In the genomic region with DNA sequence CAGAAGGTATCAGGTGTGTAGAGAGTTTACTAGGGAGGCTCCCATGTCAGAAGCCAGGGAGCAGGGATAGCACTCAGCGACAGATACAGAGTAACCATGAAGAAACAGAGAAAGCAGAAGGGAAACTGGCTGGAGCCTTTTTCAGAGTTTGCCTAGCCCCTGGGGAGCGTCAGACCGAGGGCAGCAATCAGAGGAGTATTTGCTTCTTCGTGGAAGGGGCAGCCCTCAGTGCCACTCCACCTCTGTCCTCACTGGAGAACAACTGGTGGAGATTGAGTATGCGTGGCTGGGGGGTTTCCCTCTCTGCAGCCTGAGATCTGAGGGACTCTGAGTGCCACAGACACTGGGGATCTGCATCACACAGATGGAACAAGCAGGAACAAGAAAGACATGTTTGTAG, we compare ENCODE assay signal across 24 mouse cellular contexts. TPM values are rescaled to one million over a fixed set of nuclear protein-coding genes. Genes with fewer than 3 reads are reported as not detected.
"Had no signal": no experiment of that assay in that cellular context is flagged by ENCODE, and none has a peak within 500 bp of the region (broad histone marks: within the 10 kb centered on the region; RNA-seq: fewer than 3 reads in every experiment).

No protein-coding gene starts in this region.

- H3K36me3 ChIP-seq: heart, embryonic 10.5 days; heart, embryonic 12.5 days; hindbrain, embryonic 13.5 days; hindbrain, embryonic 15.5 days; intestine, embryonic 15.5 days; limb, embryonic 13.5 days; limb, embryonic 15.5 days; liver, embryonic 12.5 days had no signal

- ATAC-seq: inflammation-experienced regulatory T-cells, adult 6 months; intestine, embryonic 15.5 days; intestine, postnatal 0 days; liver, embryonic 12.5 days had no signal

- DNase-seq: gastrocnemius, adult 2 months; gastrocnemius, postnatal 10 days; gastrocnemius, postnatal 25 days; heart, adult 18-20 months; heart, postnatal 14 days; heart, postnatal 36 days; kidney, adult 18-20 months; kidney, adult 8-10 months; kidney, postnatal 10 days; kidney, postnatal 25 days; kidney, postnatal 4 days; layer of hippocampus, postnatal 36 days; left cerebral cortex, postnatal 4 days had no signal

- H3K27me3 ChIP-seq: heart, embryonic 12.5 days; hindbrain, embryonic 13.5 days; hindbrain, embryonic 15.5 days; intestine, embryonic 15.5 days; limb, embryonic 13.5 days; limb, embryonic 15.5 days; liver, embryonic 12.5 days had no signal

RNA-seq across cellular contexts. Expression of a gene that starts 17.9 kb away (rescaled TPM):
- total RNA-seq: hematopoietic stem cell, adult 5-6 weeks had no signal
